Mouse (Mus musculus) limb, embryonic 12.5 days (tissue): ENCODE measurements at regions not wholly inside any gene's neighbourhood (a gene's known extent, or its start where the extent isn't known, plus 50 kb on each side); places are given as distances from the start of the nearest gene placed in this dataset.
A peak's percentile ranks its signal among the peaks of the same experiment; 100 is the strongest.
"Not testable (repeated sequence)": the region's sequence is repeated elsewhere in the genome, so short reads cannot be mapped to it uniquely, and the experiment has no call there.

Experiments
- ATAC-seq: fragments of 200-750 bp; cut with Nextera tagmentation; 2 replicates; pipeline ENCODE4 v1.8.0; 2017; ENCODE audit warnings: low read depth, moderate TSS enrichment; ENCODE audit not compliant: insufficient number of reproducible peaks, insufficient read depth, low FRiP score, low TSS enrichment
- H3K27ac ChIP-seq: fragments of 300-500 bp; sonication (generic); 2 replicates; pipeline ENCODE4 v1.5.1; 2016; ENCODE audit warnings: mild to moderate bottlenecking, moderate library complexity
- H3K27me3 ChIP-seq: fragments of 300-500 bp; sonication (generic); 2 replicates; pipeline ENCODE4 v1.6.1; 2016; ENCODE audit warnings: mild to moderate bottlenecking, moderate library complexity
- H3K36me3 ChIP-seq: fragments of 300-500 bp; sonication (generic); 2 replicates; pipeline ENCODE4 v1.6.1; 2016; ENCODE audit warnings: mild to moderate bottlenecking, moderate library complexity
- H3K4me1 ChIP-seq: fragments of 300-500 bp; sonication (generic); replicated peaks from 2 replicates; pipeline ENCODE4 v1.6.1; 2016
- H3K4me2 ChIP-seq: fragments of 300-500 bp; sonication (generic); 2 replicates; pipeline ENCODE4 v1.6.1; 2016; ENCODE audit warnings: mild to moderate bottlenecking, moderate library complexity
- H3K4me3 ChIP-seq: fragments of 300-500 bp; sonication (generic); replicated peaks from 2 replicates; pipeline ENCODE4 v1.5.1; 2016; ENCODE audit warnings: mild to moderate bottlenecking
- H3K9ac ChIP-seq: fragments of 300-500 bp; sonication (generic); replicated peaks from 2 replicates; pipeline ENCODE4 v1.6.1; 2016; ENCODE audit warnings: mild to moderate bottlenecking, moderate library complexity
- H3K9me3 ChIP-seq: fragments of 300-500 bp; sonication (generic); 2 replicates; pipeline ENCODE4 v1.6.1; 2016; ENCODE audit warnings: mild to moderate bottlenecking, moderate library complexity
- WGBS: fragments of 180-500 bp; shearing (Covaris S2); methylation state at CpG from one replicate; pipeline ENCODE4 v1.1.7; 2016; 5-methylcytosine and 5-hydroxymethylcytosine counted together

DNA sequence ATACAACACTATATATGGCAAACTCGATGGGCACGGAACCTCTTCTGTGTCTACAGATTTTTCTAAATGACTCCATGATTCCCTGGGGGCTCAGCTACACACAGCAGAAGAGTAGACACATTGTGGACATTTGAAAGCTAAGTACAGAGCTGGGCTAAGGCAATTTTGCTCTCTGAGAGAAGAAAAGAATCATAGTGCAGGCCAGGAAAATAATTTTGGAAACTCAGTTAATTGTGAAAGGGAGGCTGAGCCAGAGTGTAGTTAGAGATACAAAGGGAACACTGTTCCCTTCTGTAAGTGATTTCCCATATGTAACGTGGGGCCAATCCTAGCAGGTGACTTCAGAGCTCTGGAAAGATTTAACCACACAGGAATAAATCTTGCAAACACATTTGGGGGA, 137.6 kb upstream of the Adgra3 start:
- 43% methylated on average over 3 of the region's 3 CpGs for WGBS
- no peaks in the 10 kb centered on the region for H3K36me3 ChIP-seq
- peak; percentile 92 for ATAC-seq
- no peaks in the 10 kb centered on the region for H3K9me3 ChIP-seq
- H3K4me1 ChIP-seq: peaks cover 10% of the 10 kb centered on the region
- peak overlapping the region; percentile 89 for H3K27ac ChIP-seq
- H3K9ac ChIP-seq: no peak overlapping the region
- no peak overlapping the region for H3K4me2 ChIP-seq
- H3K4me3 ChIP-seq: no peak overlapping the region
- no peaks in the 10 kb centered on the region for H3K27me3 ChIP-seq

DNA sequence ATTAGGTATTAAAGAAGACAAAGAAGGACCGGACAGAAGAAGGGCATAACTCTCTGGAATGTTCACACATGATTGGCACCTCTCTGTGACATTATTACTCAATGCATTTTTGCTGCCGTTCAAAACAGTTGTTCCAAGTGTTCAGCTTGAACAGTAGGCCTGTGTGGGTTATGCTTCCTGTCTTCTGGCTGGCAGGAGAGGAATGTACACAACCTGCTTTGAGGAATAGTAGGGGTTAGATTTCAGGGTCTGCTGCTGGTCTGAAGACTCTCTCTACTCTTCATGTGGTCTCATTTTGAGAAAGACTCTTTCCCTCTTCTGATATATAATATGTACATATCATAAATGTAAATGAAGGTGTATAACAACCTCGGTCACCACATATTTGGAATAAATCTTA, 137.2 kb upstream of the Adgra3 start:
- 56% methylated on average over 3 of the region's 3 CpGs for WGBS
- no peak overlapping the region for H3K4me2 ChIP-seq
- H3K4me1 ChIP-seq: peaks cover 10% of the 10 kb centered on the region
- H3K9ac ChIP-seq: no peak overlapping the region
- no peaks in the 10 kb centered on the region for H3K36me3 ChIP-seq
- no peaks in the 10 kb centered on the region for H3K27me3 ChIP-seq
- no peak overlapping the region for H3K4me3 ChIP-seq
- no peaks in the 10 kb centered on the region for H3K9me3 ChIP-seq
- peak overlapping the region; percentile 89 for H3K27ac ChIP-seq
- peak; percentile 65; the same call in 1 of the 2 replicates for ATAC-seq

DNA sequence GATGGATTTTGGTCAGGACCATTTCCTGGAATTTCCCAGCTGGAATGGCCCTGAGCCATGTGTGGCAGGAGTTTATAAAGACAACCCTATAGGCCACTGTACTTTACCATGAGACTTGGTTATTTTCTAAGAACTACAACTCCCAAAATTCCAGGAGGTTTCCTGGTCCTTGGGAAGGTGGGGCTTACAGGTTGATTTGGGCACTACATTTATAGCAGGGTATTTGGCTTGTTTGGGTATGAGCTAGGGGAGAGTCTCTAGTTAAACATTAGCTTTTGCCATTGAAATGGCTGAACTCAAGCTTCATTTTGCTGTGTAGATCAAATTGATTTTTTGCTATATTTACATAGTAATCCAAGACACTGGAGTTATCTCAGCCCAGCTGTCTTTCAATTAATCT, 130.6 kb upstream of the Adgra3 start:
- Histone ChIP-seq H3K4me3 (no peak overlapping the region), H3K27me3 (no peaks in the 10 kb centered on the region), H3K4me1 (no peaks in the 10 kb centered on the region), H3K9me3 (peaks cover 12% of the 10 kb centered on the region), H3K36me3 (no peaks in the 10 kb centered on the region), H3K4me2 (no peak overlapping the region), H3K9ac (no peak overlapping the region), H3K27ac (no peak overlapping the region)
- ATAC-seq: no peak

- Histone ChIP-seq H3K9ac (no peak overlapping the region), H3K27me3 (no peaks in the 10 kb centered on the region), H3K4me1 (peaks cover 5% of the 10 kb centered on the region), H3K36me3 (no peaks in the 10 kb centered on the region), H3K9me3 (peaks cover 7% of the 10 kb centered on the region), H3K27ac (no peak overlapping the region), H3K4me2 (no peak overlapping the region), H3K4me3 (no peak overlapping the region)
- ATAC-seq: no peak
- 86% methylated on average over 6 of the region's 6 CpGs for WGBS
Measured at GRCm38 (mm10) chr5:50182721-50183120, 123.9 kb upstream of the Adgra3 start.

DNA sequence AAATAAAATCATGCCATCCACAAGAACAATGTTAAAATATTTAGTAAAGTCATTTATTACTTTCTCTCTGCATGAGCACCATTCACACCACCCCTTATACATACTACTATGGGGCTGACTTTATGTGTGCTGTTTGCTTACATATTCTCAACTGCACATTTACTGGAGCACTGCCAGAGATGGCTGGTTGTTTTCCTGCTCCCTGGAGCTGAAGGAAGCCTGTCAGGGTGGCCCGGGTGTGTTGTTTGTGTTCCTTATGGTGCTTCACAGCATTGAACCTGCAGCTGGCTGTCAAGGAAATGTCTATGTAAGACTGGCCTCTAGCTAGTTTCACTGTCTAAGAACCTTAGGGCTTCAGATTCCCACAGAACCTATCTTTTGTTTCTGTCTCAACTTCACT, 97.8 kb upstream of the Adgra3 start:
- H3K4me1 ChIP-seq: no peaks in the 10 kb centered on the region
- H3K27me3 ChIP-seq: no peaks in the 10 kb centered on the region
- ATAC-seq: no peak
- WGBS: 41% methylated on average over 1 of the region's 1 CpGs
- H3K9ac ChIP-seq: no peak overlapping the region
- H3K4me2 ChIP-seq: no peak overlapping the region
- H3K9me3 ChIP-seq: no peaks in the 10 kb centered on the region
- H3K36me3 ChIP-seq: no peaks in the 10 kb centered on the region
- H3K4me3 ChIP-seq: no peak overlapping the region
- no peak overlapping the region for H3K27ac ChIP-seq

GRCm38 (mm10) chr5:50155170-50155860, 96.5 kb upstream of the Adgra3 start:
- not testable (repeated sequence) for H3K27ac ChIP-seq, H3K4me1 ChIP-seq, H3K4me3 ChIP-seq, ATAC-seq, H3K4me2 ChIP-seq, H3K27me3 ChIP-seq, H3K36me3 ChIP-seq, H3K9me3 ChIP-seq, H3K9ac ChIP-seq
- 86% methylated on average over 2 of the region's 2 CpGs for WGBS

GRCm38 (mm10) chr5:50146926-50147325, 88.1 kb upstream of the Adgra3 start:
- H3K4me3 ChIP-seq: no peak overlapping the region
- no peak overlapping the region for H3K9ac ChIP-seq
- ATAC-seq: no peak
- no peaks in the 10 kb centered on the region for H3K27me3 ChIP-seq
- H3K4me2 ChIP-seq: no peak overlapping the region
- no peaks in the 10 kb centered on the region for H3K9me3 ChIP-seq
- WGBS: 79% methylated on average over 3 of the region's 3 CpGs
- H3K4me1 ChIP-seq: no peaks in the 10 kb centered on the region
- no peaks in the 10 kb centered on the region for H3K36me3 ChIP-seq
- no peak overlapping the region for H3K27ac ChIP-seq

GRCm38 (mm10) chr5:50145458-50146083, 86.8 kb upstream of the Adgra3 start:
- no peak overlapping the region for H3K9ac ChIP-seq
- H3K36me3 ChIP-seq: no peaks in the 10 kb centered on the region
- H3K27ac ChIP-seq: no peak overlapping the region
- H3K4me2 ChIP-seq: no peak overlapping the region
- H3K4me3 ChIP-seq: no peak overlapping the region
- WGBS: 90% methylated on average over 2 of the region's 2 CpGs
- H3K9me3 ChIP-seq: no peaks in the 10 kb centered on the region
- ATAC-seq: no peak
- H3K27me3 ChIP-seq: no peaks in the 10 kb centered on the region
- no peaks in the 10 kb centered on the region for H3K4me1 ChIP-seq

DNA sequence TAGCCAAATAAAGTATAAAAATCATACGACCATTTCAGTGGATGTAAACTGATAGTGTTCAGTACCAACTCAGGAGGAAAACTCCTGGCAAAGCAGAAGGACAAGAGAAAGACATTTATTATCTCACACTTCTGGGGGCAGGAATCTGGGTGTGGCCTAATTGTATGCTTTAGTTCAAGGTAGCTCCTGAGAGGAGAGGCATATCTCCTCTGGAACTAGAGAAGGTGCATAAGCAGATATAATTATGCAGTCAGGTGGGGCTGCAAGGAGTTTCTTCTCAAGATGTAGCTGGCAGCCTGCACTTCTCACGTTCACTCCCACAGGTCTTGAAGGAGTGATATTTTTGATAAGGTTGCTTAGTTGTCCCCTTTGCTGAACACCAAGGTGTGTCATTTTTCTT, 71.4 kb upstream of the Adgra3 start:
- Histone ChIP-seq H3K9ac (no peak overlapping the region), H3K36me3 (no peaks in the 10 kb centered on the region), H3K4me2 (no peak overlapping the region), H3K27me3 (no peaks in the 10 kb centered on the region), H3K4me1 (no peaks in the 10 kb centered on the region), H3K4me3 (no peak overlapping the region), H3K27ac (no peak overlapping the region), H3K9me3 (no peaks in the 10 kb centered on the region)
- WGBS: 62% methylated on average over 2 of the region's 2 CpGs
- ATAC-seq: no peak

- Histone ChIP-seq H3K4me2 (no peak overlapping the region), H3K27me3 (no peaks in the 10 kb centered on the region), H3K4me3 (no peak overlapping the region), H3K9ac (no peak overlapping the region), H3K4me1 (no peaks in the 10 kb centered on the region), H3K27ac (no peak overlapping the region), H3K36me3 (no peaks in the 10 kb centered on the region), H3K9me3 (no peaks in the 10 kb centered on the region)
- 87% methylated on average over 3 of the region's 3 CpGs for WGBS
- no peak for ATAC-seq
Measured at GRCm38 (mm10) chr5:50128972-50129371, 70.2 kb upstream of the Adgra3 start.

- no peaks in the 10 kb centered on the region for H3K27me3 ChIP-seq
- no peak overlapping the region for H3K4me3 ChIP-seq
- no peak overlapping the region for H3K4me2 ChIP-seq
- H3K27ac ChIP-seq: no peak overlapping the region
- H3K4me1 ChIP-seq: peaks cover 6% of the 10 kb centered on the region
- no peaks in the 10 kb centered on the region for H3K9me3 ChIP-seq
- WGBS: 83% methylated on average over 2 of the region's 2 CpGs
- H3K36me3 ChIP-seq: no peaks in the 10 kb centered on the region
- ATAC-seq: no peak
- H3K9ac ChIP-seq: no peak overlapping the region
Measured at GRCm38 (mm10) chr5:50126594-50126993, 67.8 kb upstream of the Adgra3 start.

GRCm38 (mm10) chr5:50126177-50126576, 67.4 kb upstream of the Adgra3 start:
- ATAC-seq: no peak
- Histone ChIP-seq H3K4me2 (no peak overlapping the region), H3K9ac (no peak overlapping the region), H3K36me3 (no peaks in the 10 kb centered on the region), H3K9me3 (no peaks in the 10 kb centered on the region), H3K4me1 (peaks cover 6% of the 10 kb centered on the region), H3K4me3 (no peak overlapping the region), H3K27me3 (no peaks in the 10 kb centered on the region), H3K27ac (no peak overlapping the region)
